Mouse (Mus musculus) WW6 (cell line): ENCODE data around the gene Abl1.

Experiments
- DNase-seq: peaks from one replicate; pipeline ENCODE4 v3.0.0-alpha.2; 2013; ENCODE audit warnings: low read depth, low spot score

Gene Abl1

DNA sequence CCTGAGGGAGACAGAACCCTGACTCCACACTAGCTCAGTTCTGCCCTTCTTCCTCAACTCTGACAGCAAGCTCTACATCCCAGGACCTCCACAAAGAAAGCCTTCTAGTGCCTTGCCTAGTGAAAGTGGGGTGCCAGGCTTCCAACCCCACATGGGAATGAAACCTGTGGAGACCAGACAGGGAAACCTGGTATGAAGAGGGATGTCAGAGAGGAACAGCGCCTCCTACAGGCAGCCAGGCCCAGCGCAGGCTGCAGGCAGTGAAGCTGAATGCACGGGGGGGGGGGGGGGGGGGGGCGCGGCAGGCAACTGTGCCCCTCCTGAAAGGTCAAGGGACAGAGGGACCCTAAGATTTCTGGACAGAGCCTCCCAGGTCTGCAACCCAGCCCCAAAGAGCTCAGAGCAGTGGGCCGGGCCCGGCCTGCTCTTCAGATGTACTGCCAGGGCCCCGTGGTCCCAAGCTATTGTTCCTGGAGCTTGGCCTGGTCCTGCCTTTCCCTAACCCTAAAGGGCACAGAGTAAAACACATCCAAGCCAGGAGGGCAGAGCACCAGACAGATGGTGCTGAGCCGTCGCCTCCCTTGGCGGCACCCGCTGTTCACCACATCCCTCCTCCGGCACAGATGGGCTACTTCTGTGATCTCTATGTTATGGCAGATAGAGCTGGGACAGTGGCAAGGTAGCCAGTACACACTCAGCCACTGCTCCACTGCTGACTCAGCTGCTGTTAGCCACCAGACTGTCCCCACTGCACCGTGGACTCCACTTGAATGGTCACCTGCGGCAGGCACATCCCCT, 136.0 kb downstream of the Abl1 start:
- DNase-seq: no peak

GRCm38 (mm10) chr2:31825469-31825911, 137.3 kb downstream of the Abl1 start:
- no peak for DNase-seq

- DNase-seq: no peak
Observed at GRCm38 (mm10) chr2:31826094-31827085, 138.2 kb downstream of the Abl1 start.

- no peak for DNase-seq
Observed at GRCm38 (mm10) chr2:31827877-31828276, 139.7 kb downstream of the Abl1 start.

DNA sequence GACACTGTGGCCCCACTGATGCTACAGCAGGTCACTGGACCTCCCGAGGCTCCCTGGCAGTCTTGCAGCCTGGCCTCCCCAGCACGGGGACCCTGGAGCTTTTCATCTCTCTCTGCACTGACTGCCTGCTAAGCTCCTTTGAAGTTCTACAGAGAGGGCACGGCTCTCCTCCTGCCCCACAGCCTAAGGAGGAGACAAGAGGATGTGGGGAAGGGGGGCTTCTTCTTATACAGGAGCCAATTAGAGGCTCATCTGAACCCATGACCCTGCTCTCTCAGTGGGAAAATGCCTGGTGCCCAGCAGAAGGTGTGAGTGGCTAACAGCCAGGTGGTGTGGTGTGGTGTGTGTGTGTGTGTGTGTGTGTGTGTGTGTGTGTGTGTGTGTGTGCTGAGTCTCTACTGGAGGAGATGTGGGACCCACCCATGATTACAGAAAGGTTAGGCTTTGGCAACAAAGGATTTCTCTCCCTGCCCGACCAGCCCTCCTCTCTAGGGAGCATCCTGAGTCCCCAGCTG, 140.2 kb downstream of the Abl1 start:
- DNase-seq: no peak

DNA sequence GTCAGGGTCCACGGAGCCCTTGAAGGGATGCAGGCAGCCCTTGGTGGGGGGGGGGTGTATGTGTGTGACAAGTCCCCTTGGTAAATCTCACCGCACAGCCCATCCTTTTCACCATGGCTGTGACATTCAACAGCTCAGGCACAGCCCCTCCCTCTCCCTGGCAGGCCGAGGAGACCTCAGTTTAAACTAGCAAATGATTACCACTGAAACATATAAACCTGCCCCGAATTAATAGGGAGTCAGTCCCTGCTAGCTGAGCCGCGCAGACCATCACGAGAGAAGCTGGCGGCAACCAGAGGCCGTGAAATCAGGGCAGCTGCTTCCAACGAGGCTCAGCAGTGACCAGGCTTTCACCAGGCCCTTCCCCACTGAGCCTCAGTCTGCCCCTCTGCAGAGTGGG, 147.9 kb downstream of the Abl1 start:
- no peak for DNase-seq

GRCm38 (mm10) chr2:31836985-31837384, 148.8 kb downstream of the Abl1 start:
- no peak for DNase-seq

DNA sequence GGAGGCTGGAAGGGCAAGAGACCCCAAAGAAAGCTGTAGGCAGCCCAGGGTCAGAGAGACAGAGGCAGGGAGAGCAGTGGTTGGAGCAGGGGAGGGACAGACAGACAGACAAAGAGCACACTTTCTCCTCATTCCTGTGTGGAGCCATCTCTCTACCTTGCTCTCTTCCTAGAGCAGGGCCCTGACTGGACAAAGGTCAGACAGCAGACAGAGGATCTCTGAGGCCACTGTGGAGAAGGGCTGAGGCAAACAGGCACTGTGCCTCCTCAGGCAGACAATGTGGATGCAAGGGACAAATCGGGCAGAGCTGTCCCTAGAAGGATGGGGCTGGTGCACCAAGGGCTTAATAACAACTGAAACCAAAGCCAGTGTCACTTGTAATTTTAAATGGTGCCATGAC, 150.7 kb downstream of the Abl1 start:
- no peak for DNase-seq

- no peak for DNase-seq
Observed at GRCm38 (mm10) chr2:31844729-31845136, 156.6 kb downstream of the Abl1 start.

DNA sequence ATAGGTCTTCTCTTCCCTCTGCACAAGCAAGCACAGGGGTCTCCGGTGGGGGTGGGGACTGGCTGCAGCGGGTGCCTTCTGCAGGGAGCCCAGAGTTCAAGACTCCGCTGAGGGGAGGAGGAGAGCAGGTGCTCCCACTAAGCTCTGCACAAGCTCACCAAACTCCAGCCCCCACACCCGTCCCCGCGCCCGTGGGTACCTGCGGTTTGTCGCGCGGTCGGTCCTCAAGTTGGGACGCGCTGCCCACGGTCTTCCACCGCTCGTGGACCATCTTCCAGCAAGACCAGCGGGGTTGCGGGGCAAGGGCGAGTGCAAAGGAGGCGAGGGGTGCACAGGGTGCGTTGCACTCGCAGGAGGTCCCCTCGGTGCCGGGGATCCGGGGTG, 157.3 kb downstream of the Abl1 start:
- DNase-seq: no peak

DNA sequence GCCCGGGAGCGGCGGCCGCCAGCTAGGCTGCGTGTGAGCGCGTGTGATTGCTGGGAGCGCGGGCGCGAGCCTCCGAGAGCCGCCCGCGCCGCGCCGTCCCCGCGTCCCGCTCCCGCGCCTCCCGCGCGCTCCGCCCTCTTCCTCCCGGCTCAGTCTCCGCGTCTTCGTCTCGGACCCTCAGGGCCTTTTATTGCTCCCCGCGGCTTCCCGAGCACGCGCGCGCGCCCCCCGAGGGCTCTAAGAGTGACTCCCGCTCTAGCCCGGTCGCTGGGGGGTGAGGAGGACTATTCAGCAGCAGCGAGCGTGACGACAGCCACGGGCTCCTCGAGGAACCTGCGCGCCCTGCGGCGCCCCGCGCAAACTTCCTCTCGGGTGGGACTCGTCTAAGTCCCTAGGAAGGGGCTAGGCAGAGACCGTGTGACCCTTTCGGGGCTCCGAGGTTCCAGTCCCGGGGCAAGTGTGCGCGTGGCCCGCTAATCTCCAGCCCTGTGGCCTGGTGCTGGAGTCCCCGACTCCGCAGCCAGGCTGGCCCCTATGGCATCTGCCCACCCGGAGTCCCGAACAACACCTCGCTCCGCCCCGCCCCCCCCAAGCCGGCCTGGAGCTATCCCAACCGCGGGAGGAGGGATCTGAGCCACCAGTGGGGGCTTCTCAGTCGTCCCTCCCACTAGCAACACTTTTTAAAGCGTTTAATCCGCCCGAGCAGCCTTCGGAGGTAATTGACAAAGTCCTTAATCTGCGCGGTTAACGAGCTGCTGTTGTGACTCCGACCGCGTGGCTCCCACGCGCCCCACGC, 157.9 kb downstream of the Abl1 start, which contains the start of gene Fibcd1:
Gene Fibcd1 (minus strand): TSS at position 110 of the 796 bp plus-strand sequence.
- no peak for DNase-seq

GRCm38 (mm10) chr2:31846692-31847660, 158.8 kb downstream of the Abl1 start:
- DNase-seq: no peak

DNA sequence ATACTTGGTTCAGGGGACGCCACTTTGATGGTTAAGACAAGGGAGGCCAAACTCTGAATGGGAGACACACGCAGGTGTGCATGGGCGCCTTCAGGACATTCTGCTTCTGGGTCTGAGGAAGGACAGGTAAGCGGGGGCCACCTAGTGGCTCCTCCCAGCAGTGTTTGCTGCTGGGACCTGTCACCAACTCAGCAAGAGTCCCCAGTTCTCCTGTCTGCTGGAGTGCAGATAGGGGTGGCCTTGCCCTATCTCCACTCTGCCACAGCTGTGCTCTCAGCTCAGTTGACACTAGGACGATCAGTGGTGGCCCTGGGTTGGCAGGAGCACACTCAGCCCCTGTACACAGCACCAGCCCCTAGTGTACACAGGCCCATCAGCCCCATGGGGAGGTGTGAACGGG, 159.7 kb downstream of the Abl1 start:
- no peak for DNase-seq

DNA sequence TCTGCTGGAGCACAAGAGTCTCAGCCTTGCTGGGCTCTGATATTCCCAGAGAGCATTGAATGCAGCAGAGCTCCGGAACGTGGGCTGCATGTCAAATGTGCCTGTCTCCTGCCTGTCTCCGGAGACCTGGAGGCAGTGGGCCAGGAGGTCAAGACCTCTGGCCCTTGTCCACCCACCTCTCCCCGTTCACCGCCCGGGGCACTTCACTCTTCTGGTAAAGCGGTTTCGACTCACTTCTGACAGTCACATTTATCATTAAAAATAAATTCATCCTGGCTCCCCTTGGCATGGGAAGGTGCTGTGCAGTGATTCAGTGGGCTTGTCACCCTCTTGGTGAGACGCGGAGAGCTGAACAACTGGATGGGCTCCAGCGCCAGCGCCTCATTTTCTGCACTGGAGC, 162.0 kb downstream of the Abl1 start:
- DNase-seq: no peak
